Mouse (Mus musculus) cerebellum, adult (tissue): Measurements from ENCODE around the gene Casd1.

Experiments
- ATAC-seq: cut with Nextera tagmentation; 2 replicates; pipeline ENCODE4 v1.9.2; 2017; ENCODE audit warnings: mild to moderate bottlenecking, moderate library complexity, mixed read lengths; ENCODE audit not compliant: insufficient number of reproducible peaks, low FRiP score, low TSS enrichment

The Casd1 gene

GRCm38 (mm10) chr6:4600658-4601296, at the start of gene Casd1:
Casd1 (plus strand) TSS chr6:4600839.
- peak; percentile 83 for ATAC-seq

GRCm38 (mm10) chr6:4555366-4555765, 45.3 kb upstream of the Casd1 start:
- no peak for ATAC-seq

GRCm38 (mm10) chr6:4557086-4557485, 43.6 kb upstream of the Casd1 start:
- no peak for ATAC-seq

GRCm38 (mm10) chr6:4557678-4558077, 43.0 kb upstream of the Casd1 start:
- no peak for ATAC-seq

GRCm38 (mm10) chr6:4561156-4561555, 39.5 kb upstream of the Casd1 start:
- no peak for ATAC-seq

GRCm38 (mm10) chr6:4561621-4562020, 39.0 kb upstream of the Casd1 start:
- no peak for ATAC-seq

- no peak for ATAC-seq
Measured at GRCm38 (mm10) chr6:4562401-4562800, 38.2 kb upstream of the Casd1 start.

- ATAC-seq: no peak
Measured at GRCm38 (mm10) chr6:4563477-4563876, 37.2 kb upstream of the Casd1 start.

GRCm38 (mm10) chr6:4570412-4570811, 30.2 kb upstream of the Casd1 start:
- no peak for ATAC-seq

GRCm38 (mm10) chr6:4577756-4578155, 22.9 kb upstream of the Casd1 start:
- no peak for ATAC-seq

- no peak for ATAC-seq
Measured at GRCm38 (mm10) chr6:4578343-4578742, 22.3 kb upstream of the Casd1 start.

- ATAC-seq: no peak
Measured at GRCm38 (mm10) chr6:4579620-4580019, 21.0 kb upstream of the Casd1 start.

- ATAC-seq: no peak
Measured at GRCm38 (mm10) chr6:4583485-4583884, 17.2 kb upstream of the Casd1 start.

GRCm38 (mm10) chr6:4587946-4588345, 12.7 kb upstream of the Casd1 start:
- no peak for ATAC-seq

GRCm38 (mm10) chr6:4588722-4589121, 11.9 kb upstream of the Casd1 start:
- ATAC-seq: no peak

- no peak for ATAC-seq
Measured at GRCm38 (mm10) chr6:4590089-4590488, 10.6 kb upstream of the Casd1 start.

- no peak for ATAC-seq
Measured at GRCm38 (mm10) chr6:4597711-4598110, 2.9 kb upstream of the Casd1 start.

- peak; percentile 13; the same call in 1 of the 2 replicates for ATAC-seq
Measured at GRCm38 (mm10) chr6:4600085-4600657, 468 bp upstream of the Casd1 start.

- peak; percentile 36 for ATAC-seq
Measured at GRCm38 (mm10) chr6:4601297-4601931, 775 bp downstream of the Casd1 start.

GRCm38 (mm10) chr6:4602012-4602411, 1.4 kb downstream of the Casd1 start:
- ATAC-seq: no peak

- ATAC-seq: no peak
Measured at GRCm38 (mm10) chr6:4606394-4606793, 5.8 kb downstream of the Casd1 start.
